Mouse (Mus musculus): ENCODE data around the gene Agtrap. TPM values are rescaled to one million over a fixed set of nuclear protein-coding genes. Genes with fewer than 3 reads are reported as not detected.

Agtrap gene
- polyA plus RNA-seq, 1 experiment from 2014 or later = 6.9 TPM

GRCm38 (mm10) chr4:148040029-148040830, 47.6 kb downstream of the Agtrap start:
- H3K27ac ChIP-seq = peak overlapping the region; percentile 78
- H3K27me3 ChIP-seq = no peaks in the 10 kb centered on the region
- no peak for ATAC-seq
- H3K9me3 ChIP-seq (replicated peaks) = no peaks in the 10 kb centered on the region
- peak overlapping the region; percentile 69; the same call in 1 of the 2 replicates for H3K9ac ChIP-seq
- H3K4me3 ChIP-seq = peak overlapping the region; percentile 90
- WGBS = 63% methylated on average over 15 of the region's 15 CpGs
- H3K36me3 ChIP-seq (ENCODE audit: poor library complexity, severe bottlenecking) = peaks cover 40% of the 10 kb centered on the region
- H3K4me1 ChIP-seq = peaks cover 56% of the 10 kb centered on the region
- peak overlapping the region; percentile 92 for H3K4me2 ChIP-seq

DNA sequence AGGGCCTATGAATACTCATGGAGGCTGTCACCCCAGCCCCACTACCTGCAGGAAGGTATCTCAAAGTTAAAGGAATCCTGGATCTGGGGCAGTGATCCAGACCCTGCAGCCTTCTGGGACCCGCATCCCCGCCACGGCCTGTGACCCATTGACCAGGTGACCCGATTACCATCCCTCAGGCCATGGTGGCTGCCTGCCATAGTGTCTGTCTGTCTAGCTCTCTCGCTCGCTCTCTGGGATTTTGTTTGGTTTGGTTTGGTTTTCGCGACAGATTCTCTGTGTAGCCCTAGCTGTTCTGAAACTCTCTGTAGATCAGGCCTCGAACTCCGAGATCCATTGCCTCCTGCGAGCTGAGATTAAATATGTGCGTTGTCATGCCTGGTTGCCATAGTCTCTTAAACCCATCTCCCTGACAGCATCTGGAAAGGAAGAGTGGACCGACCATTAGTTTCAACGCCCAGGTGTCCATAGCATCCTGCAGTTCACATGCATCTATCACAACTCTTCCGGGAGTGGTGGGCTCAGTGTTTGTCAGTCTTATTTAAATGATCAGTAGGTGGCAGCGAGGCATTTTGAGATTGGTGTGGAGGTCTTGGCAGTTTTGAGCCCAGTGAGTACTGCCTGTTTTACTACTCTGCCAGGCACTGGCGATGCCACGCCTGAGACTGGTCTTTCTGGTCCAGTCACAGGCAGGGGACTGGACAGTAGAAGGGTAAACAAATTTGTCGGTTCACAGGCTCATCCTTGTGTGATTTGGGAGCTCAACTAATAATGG, 48.4 kb downstream of the Agtrap start:
- ATAC-seq = no peak
- Histone ChIP-seq H3K4me2 (peak overlapping the region; percentile 92), H3K9me3 (replicated peaks) (no peaks in the 10 kb centered on the region), H3K27me3 (no peaks in the 10 kb centered on the region), H3K9ac (peak overlapping the region; percentile 74), H3K27ac (peak overlapping the region; percentile 66), H3K36me3 (ENCODE audit: poor library complexity, severe bottlenecking) (peaks cover 40% of the 10 kb centered on the region), H3K4me3 (peak overlapping the region; percentile 90), H3K4me1 (peaks cover 55% of the 10 kb centered on the region)
- 19% methylated on average over 19 of the region's 19 CpGs for WGBS

DNA sequence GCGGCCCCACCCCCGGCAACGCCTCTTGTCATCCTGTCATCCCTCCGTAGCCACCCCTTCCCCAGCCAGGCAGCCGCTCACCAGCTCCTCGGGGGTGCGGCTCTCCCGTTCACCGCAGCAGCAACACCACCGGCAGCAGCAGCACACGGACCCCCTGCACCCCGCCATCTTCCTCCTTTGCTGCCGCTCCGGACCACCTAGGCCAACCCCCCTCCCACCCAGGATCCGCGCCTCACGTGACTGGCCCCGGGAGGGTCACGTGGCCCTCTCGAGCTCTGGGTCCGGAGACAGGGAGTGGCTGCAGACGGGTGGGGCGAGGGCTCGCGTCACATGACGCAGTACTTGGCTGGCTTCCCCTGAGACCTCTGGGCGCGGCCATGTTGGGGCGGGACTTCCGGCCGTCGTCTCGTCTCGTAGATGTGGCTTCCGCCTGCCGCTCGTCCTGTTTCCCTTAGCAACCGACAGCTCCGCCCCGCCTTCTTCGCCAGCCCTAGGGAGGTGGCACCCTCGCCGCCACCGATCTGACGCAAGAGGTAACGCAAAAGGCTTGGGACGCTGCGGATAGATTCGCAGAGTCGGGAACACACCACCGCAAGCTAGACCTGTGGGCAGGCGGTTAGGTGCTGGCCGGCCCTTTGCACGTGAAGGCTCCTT, 49.1 kb downstream of the Agtrap start, which contains the start of the genes Clcn6 and Mthfr:
Gene Clcn6 (minus strand): TSS at position 222 of the 654 bp plus-strand sequence.
Gene Mthfr (plus strand): TSS at position 478 of the 654 bp plus-strand sequence.
- peak within 1 kb of the TSS; percentile 88 for H3K9ac ChIP-seq
- H3K9me3 ChIP-seq (replicated peaks) = no peaks in the 10 kb centered on the region
- H3K4me1 ChIP-seq = peaks cover 52% of the 10 kb centered on the region
- under 1% methylated on average over 51 of the region's 54 CpGs for WGBS
- H3K27ac ChIP-seq = peak within 1 kb of the TSS; percentile 87
- peaks cover 41% of the 10 kb centered on the region for H3K36me3 ChIP-seq (ENCODE audit: poor library complexity, severe bottlenecking)
- ATAC-seq = peak; percentile 96
- no peaks in the 10 kb centered on the region for H3K27me3 ChIP-seq
- H3K4me2 ChIP-seq = peak within 1 kb of the TSS; percentile 92
- peak within 1 kb of the TSS; percentile 90 for H3K4me3 ChIP-seq

- H3K9ac ChIP-seq = peak overlapping the region; percentile 88
- ATAC-seq = no peak
- peaks cover 50% of the 10 kb centered on the region for H3K4me1 ChIP-seq
- peaks cover 44% of the 10 kb centered on the region for H3K36me3 ChIP-seq (ENCODE audit: poor library complexity, severe bottlenecking)
- H3K4me3 ChIP-seq = peak overlapping the region; percentile 90
- H3K9me3 ChIP-seq (replicated peaks) = no peaks in the 10 kb centered on the region
- no peaks in the 10 kb centered on the region for H3K27me3 ChIP-seq
- 6% methylated on average over 26 of the region's 26 CpGs for WGBS
- peak overlapping the region; percentile 70 for H3K4me2 ChIP-seq
- H3K27ac ChIP-seq = peak overlapping the region; percentile 87
These were observed 49.7 kb downstream of the Agtrap start for GRCm38 (mm10) chr4:148038079-148038599.

DNA sequence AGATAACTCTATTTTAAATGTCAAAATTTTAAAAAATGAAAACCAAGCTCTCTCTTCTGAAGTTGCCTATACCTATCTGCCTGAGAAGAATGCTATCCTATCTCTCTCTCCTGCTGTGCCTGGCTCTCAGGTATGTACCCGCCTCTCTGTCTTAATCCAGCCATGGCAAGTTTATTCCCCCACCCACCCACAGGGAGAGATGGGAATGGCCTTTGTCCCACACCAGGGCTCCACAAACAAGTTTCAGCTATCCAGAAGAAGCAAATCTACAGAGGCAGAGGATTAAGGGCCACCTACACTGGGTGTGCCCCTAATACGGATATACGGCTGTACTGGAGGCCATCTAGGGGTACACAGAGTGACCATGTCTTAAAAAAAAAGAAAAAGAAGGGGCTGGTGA, 52.4 kb downstream of the Agtrap start:
- H3K4me3 ChIP-seq = no peak overlapping the region
- H3K9me3 ChIP-seq (replicated peaks) = no peaks in the 10 kb centered on the region
- no peak overlapping the region for H3K4me2 ChIP-seq
- H3K27me3 ChIP-seq = no peaks in the 10 kb centered on the region
- H3K27ac ChIP-seq = no peak overlapping the region
- 85% methylated on average over 3 of the region's 3 CpGs for WGBS
- H3K4me1 ChIP-seq = peaks cover 23% of the 10 kb centered on the region
- no peak for ATAC-seq
- no peak overlapping the region for H3K9ac ChIP-seq
- peaks cover 52% of the 10 kb centered on the region for H3K36me3 ChIP-seq (ENCODE audit: poor library complexity, severe bottlenecking)

- Histone ChIP-seq H3K9me3 (replicated peaks) (no peaks in the 10 kb centered on the region), H3K4me2 (no peak overlapping the region), H3K4me3 (no peak overlapping the region), H3K27ac (no peak overlapping the region), H3K36me3 (ENCODE audit: poor library complexity, severe bottlenecking) (peaks cover 63% of the 10 kb centered on the region), H3K4me1 (peaks cover 9% of the 10 kb centered on the region), H3K9ac (no peak overlapping the region), H3K27me3 (no peaks in the 10 kb centered on the region)
- 73% methylated on average over 7 of the region's 7 CpGs for WGBS
- no peak for ATAC-seq
These were observed 53.9 kb downstream of the Agtrap start for GRCm38 (mm10) chr4:148033858-148034410.

- ATAC-seq = no peak
- Histone ChIP-seq H3K4me1 (no peaks in the 10 kb centered on the region), H3K9ac (no peak overlapping the region), H3K36me3 (ENCODE audit: poor library complexity, severe bottlenecking) (peaks cover 81% of the 10 kb centered on the region), H3K27ac (no peak overlapping the region), H3K27me3 (no peaks in the 10 kb centered on the region), H3K9me3 (replicated peaks) (no peaks in the 10 kb centered on the region), H3K4me2 (no peak overlapping the region), H3K4me3 (no peak overlapping the region)
- WGBS = 82% methylated on average over 5 of the region's 5 CpGs
These were observed 57.3 kb downstream of the Agtrap start for GRCm38 (mm10) chr4:148030506-148030905.

- no peak overlapping the region for H3K9ac ChIP-seq
- no peak overlapping the region for H3K4me2 ChIP-seq
- H3K27me3 ChIP-seq = no peaks in the 10 kb centered on the region
- no peaks in the 10 kb centered on the region for H3K9me3 ChIP-seq (replicated peaks)
- no peaks in the 10 kb centered on the region for H3K4me1 ChIP-seq
- WGBS = 94% methylated on average over 7 of the region's 7 CpGs
- no peak for ATAC-seq
- H3K27ac ChIP-seq = no peak overlapping the region
- no peak overlapping the region for H3K4me3 ChIP-seq
- peaks cover 81% of the 10 kb centered on the region for H3K36me3 ChIP-seq (ENCODE audit: poor library complexity, severe bottlenecking)
These were observed 58.5 kb downstream of the Agtrap start for GRCm38 (mm10) chr4:148029297-148029696.

Other genes starting within 250 kb of the Agtrap start
- 6.6 and 8.0 TPM in 2 replicates for gene Zfp933, start 239.7 kb downstream of the Agtrap start, polyA plus RNA-seq (2015; fragmentation: Nextera tagmentation; extraction: Ambion mirVana)
- 60.4 and 62.3 TPM in 2 replicates for gene Miip, start 219.2 kb downstream of the Agtrap start, polyA plus RNA-seq (2015; fragmentation: Nextera tagmentation; extraction: Ambion mirVana)
- 14.8 and 15.8 TPM in 2 replicates for gene Fv1, start 219.1 kb downstream of the Agtrap start, polyA plus RNA-seq (2015; fragmentation: Nextera tagmentation; extraction: Ambion mirVana)
- 52.4 and 61.8 TPM in 2 replicates for gene Mfn2, start 183.3 kb downstream of the Agtrap start, polyA plus RNA-seq (2015; fragmentation: Nextera tagmentation; extraction: Ambion mirVana)
- gene Plod1, start 151.3 kb downstream of the Agtrap start, polyA plus RNA-seq (2015; fragmentation: Nextera tagmentation; extraction: Ambion mirVana) = 14.0 and 15.0 TPM in 2 replicates
- gene 2510039O18Rik, start 147.1 kb downstream of the Agtrap start, polyA plus RNA-seq (2015; fragmentation: Nextera tagmentation; extraction: Ambion mirVana) = 9.0 and 10.2 TPM in 2 replicates
- gene Nppb, start 102.2 kb downstream of the Agtrap start, polyA plus RNA-seq (2015; fragmentation: Nextera tagmentation; extraction: Ambion mirVana) = not detected in 2 replicates
- 0.79 and 2.4 TPM in 2 replicates for gene Nppa, start 87.3 kb downstream of the Agtrap start, polyA plus RNA-seq (2015; fragmentation: Nextera tagmentation; extraction: Ambion mirVana)
- gene Clcn6, start 49.2 kb downstream of the Agtrap start, polyA plus RNA-seq (2015; fragmentation: Nextera tagmentation; extraction: Ambion mirVana) = 21.6 and 24.8 TPM in 2 replicates
- 15.9 and 18.2 TPM in 2 replicates for gene Mthfr, start 49.0 kb downstream of the Agtrap start, polyA plus RNA-seq (2015; fragmentation: Nextera tagmentation; extraction: Ambion mirVana)
- 96.6 and 107 TPM in 2 replicates for gene Mad2l2, start 42.4 kb upstream of the Agtrap start, polyA plus RNA-seq (2015; fragmentation: Nextera tagmentation; extraction: Ambion mirVana)
- 11.7 and 12.5 TPM in 2 replicates for gene Draxin, start 42.7 kb upstream of the Agtrap start, polyA plus RNA-seq (2015; fragmentation: Nextera tagmentation; extraction: Ambion mirVana)
- 14.2 and 16.7 TPM in 2 replicates for gene Fbxo6, start 64.1 kb upstream of the Agtrap start, polyA plus RNA-seq (2015; fragmentation: Nextera tagmentation; extraction: Ambion mirVana)
- 62.4 and 71.9 TPM in 2 replicates for gene Fbxo44, start 72.5 kb upstream of the Agtrap start, polyA plus RNA-seq (2015; fragmentation: Nextera tagmentation; extraction: Ambion mirVana)
- 1.0 TPM in 2 replicates for gene Fbxo2, start 72.6 kb upstream of the Agtrap start, polyA plus RNA-seq (2015; fragmentation: Nextera tagmentation; extraction: Ambion mirVana)
- gene Disp3, start 199.9 kb upstream of the Agtrap start, polyA plus RNA-seq (2015; fragmentation: Nextera tagmentation; extraction: Ambion mirVana) = 6.3 and 6.5 TPM in 2 replicates

All from forebrain, embryonic 13.5 days (tissue).